Mouse (Mus musculus) liver, adult 2 months (tissue): ENCODE data around the gene Kcnj12.

ENCODE experiments used
- CTCF ChIP-seq: fragments of 200-500 bp; IDR thresholded peaks from 2 replicates; pipeline ENCODE4 v1.5.1; 2011; ENCODE audit warnings: low read depth, low read length, control low read depth
- POLR2A ChIP-seq: fragments of 200-500 bp; IDR thresholded peaks from 2 replicates; pipeline ENCODE4 v1.6.1; 2011; ENCODE audit warnings: low read length, control low read depth; ENCODE audit not compliant: insufficient read depth; ENCODE audit errors: extremely low read depth

- TF ChIP-seq CTCF, result no peak
- no peak for TF ChIP-seq POLR2A
Observed at GRCm38 (mm10) chr11:60977153-60977552, 45.2 kb upstream of the Kcnj12 start.
